Mouse (Mus musculus) kidney, embryonic 16.5 days (tissue): ENCODE data around the gene Egfl7. TPM values are rescaled to one million over a fixed set of nuclear protein-coding genes. Genes with fewer than 3 reads are reported as not detected.

Source experiments
- ATAC-seq: fragments of 200-750 bp; cut with Nextera tagmentation; 2 replicates; pipeline ENCODE4 v1.8.0; 2017; ENCODE audit warnings: moderate TSS enrichment; ENCODE audit not compliant: low FRiP score, low TSS enrichment
- H3K27ac ChIP-seq: fragments of 300-500 bp; sonication (generic); 2 replicates; pipeline ENCODE4 v1.5.1; 2014; ENCODE audit warnings: low read length
- H3K27me3 ChIP-seq: fragments of 300-500 bp; sonication (generic); 2 replicates; pipeline ENCODE4 v1.6.1; 2014; ENCODE audit warnings: low read length, control low read depth, mixed read lengths; ENCODE audit not compliant: insufficient read depth
- H3K36me3 ChIP-seq: fragments of 300-500 bp; sonication (generic); 2 replicates; pipeline ENCODE4 v1.6.1; 2014; ENCODE audit warnings: low read length, control low read depth, mixed read lengths; ENCODE audit not compliant: insufficient read depth
- H3K4me1 ChIP-seq: fragments of 300-500 bp; sonication (generic); 2 replicates; pipeline ENCODE4 v1.6.1; 2014; ENCODE audit warnings: low read length, control low read depth, mixed read lengths; ENCODE audit not compliant: insufficient read depth
- H3K4me2 ChIP-seq: fragments of 300-500 bp; sonication (generic); replicated peaks from 2 replicates; pipeline ENCODE4 v1.6.1; 2014; ENCODE audit warnings: low read depth, low read length
- H3K4me3 ChIP-seq: fragments of 300-500 bp; sonication (generic); 2 replicates; pipeline ENCODE4 v1.5.1; 2014; ENCODE audit warnings: mild to moderate bottlenecking, low read length
- H3K9ac ChIP-seq: fragments of 300-500 bp; sonication (generic); replicated peaks from 2 replicates; pipeline ENCODE4 v1.6.1; 2014; ENCODE audit warnings: low read length
- H3K9me3 ChIP-seq: fragments of 300-500 bp; sonication (generic); 2 replicates; pipeline ENCODE4 v1.6.1; 2016; ENCODE audit warnings: low read length, control low read depth
- WGBS: fragments of 180-500 bp; shearing (Covaris S2); extraction: QIAGEN DNeasy Blood & Tissue Kit; methylation state at CpG from one replicate; pipeline ENCODE4 v1.1.7; 2014; 5-methylcytosine and 5-hydroxymethylcytosine counted together
- polyA plus RNA-seq: library from polyadenylated mRNA; unstranded; fragments of >200 nt; fragmentation: Nextera tagmentation; extraction: Ambion mirVana; gene quantifications from 2 replicates; pipeline ENCODE4 v1.2.1, GENCODE M21; 2015

Egfl7 gene
- polyA plus RNA-seq, 1 experiment from 2014 or later = 266 TPM

- H3K9ac ChIP-seq = no peak overlapping the region; the same call in 1 of the 2 replicates
- 36% methylated on average over 4 of the region's 4 CpGs for WGBS
- H3K4me3 ChIP-seq = no peak overlapping the region
- no peaks in the 10 kb centered on the region for H3K9me3 ChIP-seq
- no peaks in the 10 kb centered on the region for H3K36me3 ChIP-seq
- no peaks in the 10 kb centered on the region for H3K27me3 ChIP-seq
- H3K4me1 ChIP-seq = peaks cover 16% of the 10 kb centered on the region
- 0 out of 2 replicates have a peak, but pooled peaks have one; percentile 40 for ATAC-seq
- no peak overlapping the region for H3K4me2 ChIP-seq
- H3K27ac ChIP-seq = no peak overlapping the region
Measured at GRCm38 (mm10) chr2:26556535-26556993, 23.2 kb upstream of the Egfl7 start.

- Histone ChIP-seq H3K27me3 (no peaks in the 10 kb centered on the region), H3K36me3 (no peaks in the 10 kb centered on the region), H3K4me2 (no peak overlapping the region), H3K9me3 (no peaks in the 10 kb centered on the region), H3K4me1 (peaks cover 13% of the 10 kb centered on the region), H3K4me3 (no peak overlapping the region), H3K9ac (0 out of 2 replicates have a peak overlapping the region, but pooled peaks have one; percentile 33), H3K27ac (no peak overlapping the region)
- WGBS = 73% methylated on average over 5 of the region's 5 CpGs
- peak; percentile 25; the same call in 1 of the 2 replicates for ATAC-seq
Measured at GRCm38 (mm10) chr2:26560506-26560905, 19.3 kb upstream of the Egfl7 start.

GRCm38 (mm10) chr2:26561351-26562016 lies 18.3 kb upstream of the Egfl7 start:
- no peak overlapping the region for H3K27ac ChIP-seq
- 41% methylated on average over 6 of the region's 6 CpGs for WGBS
- H3K4me3 ChIP-seq = no peak overlapping the region
- H3K9me3 ChIP-seq = no peaks in the 10 kb centered on the region
- peak; percentile 79 for ATAC-seq
- peaks cover 10% of the 10 kb centered on the region for H3K4me1 ChIP-seq
- H3K4me2 ChIP-seq = no peak overlapping the region
- no peaks in the 10 kb centered on the region for H3K36me3 ChIP-seq
- no peak overlapping the region; the same call in 1 of the 2 replicates for H3K9ac ChIP-seq
- no peaks in the 10 kb centered on the region for H3K27me3 ChIP-seq

- ATAC-seq = peak; percentile 49
- WGBS = 15% methylated on average over 4 of the region's 4 CpGs
- H3K4me2 ChIP-seq = no peak overlapping the region
- H3K27me3 ChIP-seq = no peaks in the 10 kb centered on the region
- peaks cover 4% of the 10 kb centered on the region; the same call in 1 of the 2 replicates for H3K4me1 ChIP-seq
- H3K9me3 ChIP-seq = no peaks in the 10 kb centered on the region
- H3K9ac ChIP-seq = no peak overlapping the region
- H3K4me3 ChIP-seq = no peak overlapping the region
- H3K27ac ChIP-seq = no peak overlapping the region
- H3K36me3 ChIP-seq = no peaks in the 10 kb centered on the region
Measured at GRCm38 (mm10) chr2:26566221-26566620, 13.6 kb upstream of the Egfl7 start.

- no peak for ATAC-seq
Measured at GRCm38 (mm10) chr2:26570034-26570433, 9.8 kb upstream of the Egfl7 start.

GRCm38 (mm10) chr2:26571400-26571799 lies 8.4 kb upstream of the Egfl7 start:
- Histone ChIP-seq H3K4me2 (peak overlapping the region; percentile 24; the same call in 1 of the 2 replicates), H3K4me1 (peaks cover 17% of the 10 kb centered on the region), H3K9me3 (no peaks in the 10 kb centered on the region), H3K27ac (peak overlapping the region; percentile 81), H3K36me3 (no peaks in the 10 kb centered on the region), H3K27me3 (no peaks in the 10 kb centered on the region), H3K9ac (peak overlapping the region; percentile 18; the same call in 1 of the 2 replicates), H3K4me3 (no peak overlapping the region)
- WGBS = 67% methylated on average over 9 of the region's 9 CpGs
- ATAC-seq = no peak

More at GRCm38 (mm10) chr2:26570034-26570433, 9.8 kb upstream of the Egfl7 start:
- WGBS = 5% methylated on average over 3 of the region's 3 CpGs
- H3K4me2 ChIP-seq = no peak overlapping the region
- H3K27ac ChIP-seq = 0 out of 2 replicates have a peak overlapping the region, but pooled peaks have one; percentile 81
- H3K36me3 ChIP-seq = no peaks in the 10 kb centered on the region
- H3K4me3 ChIP-seq = no peak overlapping the region
- peaks cover 17% of the 10 kb centered on the region for H3K4me1 ChIP-seq
- H3K9me3 ChIP-seq = no peaks in the 10 kb centered on the region
- H3K9ac ChIP-seq = no peak overlapping the region
- H3K27me3 ChIP-seq = no peaks in the 10 kb centered on the region

GRCm38 (mm10) chr2:26571826-26572225 lies 8.0 kb upstream of the Egfl7 start:
- WGBS = 51% methylated on average over 5 of the region's 5 CpGs
- Histone ChIP-seq H3K27ac (peak overlapping the region; percentile 83), H3K4me3 (no peak overlapping the region), H3K4me1 (peaks cover 17% of the 10 kb centered on the region), H3K9ac (peak overlapping the region; percentile 18; the same call in 1 of the 2 replicates), H3K4me2 (peak overlapping the region; percentile 24; the same call in 1 of the 2 replicates), H3K36me3 (no peaks in the 10 kb centered on the region), H3K9me3 (no peaks in the 10 kb centered on the region), H3K27me3 (no peaks in the 10 kb centered on the region)
- ATAC-seq = peak; percentile 59

- no peak overlapping the region for H3K4me3 ChIP-seq
- H3K9me3 ChIP-seq = no peaks in the 10 kb centered on the region
- H3K9ac ChIP-seq = peak overlapping the region; percentile 25; the same call in 1 of the 2 replicates
- WGBS = 38% methylated on average over 12 of the region's 12 CpGs
- no peak overlapping the region for H3K4me2 ChIP-seq
- peak overlapping the region; percentile 70 for H3K27ac ChIP-seq
- H3K36me3 ChIP-seq = no peaks in the 10 kb centered on the region
- H3K4me1 ChIP-seq = peaks cover 19% of the 10 kb centered on the region
- no peaks in the 10 kb centered on the region for H3K27me3 ChIP-seq
- ATAC-seq = peak; percentile 36
Measured at GRCm38 (mm10) chr2:26573396-26573795, 6.4 kb upstream of the Egfl7 start.

GRCm38 (mm10) chr2:26573807-26574206 lies 6.0 kb upstream of the Egfl7 start:
- Histone ChIP-seq H3K9me3 (no peaks in the 10 kb centered on the region), H3K36me3 (no peaks in the 10 kb centered on the region), H3K4me2 (no peak overlapping the region), H3K9ac (peak overlapping the region; percentile 25; the same call in 1 of the 2 replicates), H3K27me3 (no peaks in the 10 kb centered on the region), H3K27ac (peak overlapping the region; percentile 70), H3K4me1 (peaks cover 19% of the 10 kb centered on the region), H3K4me3 (no peak overlapping the region)
- no peak for ATAC-seq
- WGBS = 20% methylated on average over 5 of the region's 5 CpGs

GRCm38 (mm10) chr2:26574862-26575261 lies 5.0 kb upstream of the Egfl7 start:
- H3K4me3 ChIP-seq = no peak overlapping the region
- H3K27ac ChIP-seq = peak overlapping the region; percentile 33; the same call in 1 of the 2 replicates
- H3K9me3 ChIP-seq = no peaks in the 10 kb centered on the region
- peaks cover 19% of the 10 kb centered on the region for H3K4me1 ChIP-seq
- no peaks in the 10 kb centered on the region for H3K36me3 ChIP-seq
- ATAC-seq = no peak
- H3K9ac ChIP-seq = no peak overlapping the region
- no peak overlapping the region for H3K4me2 ChIP-seq
- H3K27me3 ChIP-seq = no peaks in the 10 kb centered on the region
- whole genome bisulfite sequencing = 81% methylated on average over 5 of the region's 5 CpGs
